Mouse (Mus musculus) hindbrain, embryonic 14.5 days (tissue): ENCODE results near the gene Phlda1. TPM values are rescaled to one million over a fixed set of nuclear protein-coding genes. Genes with fewer than 3 reads are reported as not detected.
"Not testable (repeated sequence)": the region's sequence is repeated elsewhere in the genome, so short reads cannot be mapped to it uniquely, and the experiment has no call there.

ENCODE experiments used
- ATAC-seq: fragments of 200-750 bp; cut with Nextera tagmentation; 2 replicates; pipeline ENCODE4 v1.8.0; 2017; ENCODE audit warnings: moderate number of reproducible peaks, mild to moderate bottlenecking, moderate TSS enrichment, moderate library complexity; ENCODE audit not compliant: low FRiP score
- DNase-seq: peaks from one replicate; pipeline ENCODE4 v3.0.0-alpha.2; 2015; ENCODE audit warnings: low spot score
- H3K27ac ChIP-seq: fragments of 300-500 bp; sonication (generic); 2 replicates; pipeline ENCODE4 v1.5.1; 2014; ENCODE audit warnings: mild to moderate bottlenecking, moderate library complexity
- H3K27me3 ChIP-seq: fragments of 300-500 bp; sonication (generic); 2 replicates; pipeline ENCODE4 v1.6.1; 2014; ENCODE audit warnings: mild to moderate bottlenecking, low read length, mixed read lengths; ENCODE audit not compliant: control insufficient read depth, insufficient read depth
- H3K36me3 ChIP-seq: fragments of 300-500 bp; sonication (generic); replicated peaks from 2 replicates; pipeline ENCODE4 v1.6.1; 2014; ENCODE audit not compliant: control insufficient read depth, insufficient read depth
- H3K4me1 ChIP-seq: fragments of 300-500 bp; sonication (generic); replicated peaks from 2 replicates; pipeline ENCODE4 v1.6.1; 2014; ENCODE audit warnings: antibody characterized with exemption, low read length, mixed read lengths; ENCODE audit not compliant: control insufficient read depth, insufficient read depth
- H3K4me2 ChIP-seq: fragments of 300-500 bp; sonication (generic); replicated peaks from 2 replicates; pipeline ENCODE4 v1.6.1; 2014; ENCODE audit warnings: mild to moderate bottlenecking, moderate library complexity
- H3K4me3 ChIP-seq: fragments of 300-500 bp; sonication (generic); replicated peaks from 2 replicates; pipeline ENCODE4 v1.5.1; 2014; ENCODE audit warnings: mild to moderate bottlenecking, low read length
- H3K9ac ChIP-seq: fragments of 300-500 bp; sonication (generic); 2 replicates; pipeline ENCODE4 v1.6.1; 2014
- H3K9me3 ChIP-seq: fragments of 300-500 bp; sonication (generic); 2 replicates; pipeline ENCODE4 v1.6.1; 2016; ENCODE audit warnings: low read length; ENCODE audit not compliant: control insufficient read depth
- WGBS: fragments of 180-500 bp; shearing (Covaris S2); extraction: QIAGEN DNeasy Blood & Tissue Kit; methylation state at CpG from one replicate; pipeline ENCODE4 v1.1.7; 2014; 5-methylcytosine and 5-hydroxymethylcytosine counted together
- polyA plus RNA-seq: library from polyadenylated mRNA; unstranded; fragments of >200 nt; fragmentation: Nextera tagmentation; extraction: Ambion mirVana; gene quantifications from 2 replicates; pipeline ENCODE4 v1.2.1, GENCODE M21; 2014

The Phlda1 gene
- polyA plus RNA-seq, 1 experiment from 2014 or later: 66.6 TPM

DNA sequence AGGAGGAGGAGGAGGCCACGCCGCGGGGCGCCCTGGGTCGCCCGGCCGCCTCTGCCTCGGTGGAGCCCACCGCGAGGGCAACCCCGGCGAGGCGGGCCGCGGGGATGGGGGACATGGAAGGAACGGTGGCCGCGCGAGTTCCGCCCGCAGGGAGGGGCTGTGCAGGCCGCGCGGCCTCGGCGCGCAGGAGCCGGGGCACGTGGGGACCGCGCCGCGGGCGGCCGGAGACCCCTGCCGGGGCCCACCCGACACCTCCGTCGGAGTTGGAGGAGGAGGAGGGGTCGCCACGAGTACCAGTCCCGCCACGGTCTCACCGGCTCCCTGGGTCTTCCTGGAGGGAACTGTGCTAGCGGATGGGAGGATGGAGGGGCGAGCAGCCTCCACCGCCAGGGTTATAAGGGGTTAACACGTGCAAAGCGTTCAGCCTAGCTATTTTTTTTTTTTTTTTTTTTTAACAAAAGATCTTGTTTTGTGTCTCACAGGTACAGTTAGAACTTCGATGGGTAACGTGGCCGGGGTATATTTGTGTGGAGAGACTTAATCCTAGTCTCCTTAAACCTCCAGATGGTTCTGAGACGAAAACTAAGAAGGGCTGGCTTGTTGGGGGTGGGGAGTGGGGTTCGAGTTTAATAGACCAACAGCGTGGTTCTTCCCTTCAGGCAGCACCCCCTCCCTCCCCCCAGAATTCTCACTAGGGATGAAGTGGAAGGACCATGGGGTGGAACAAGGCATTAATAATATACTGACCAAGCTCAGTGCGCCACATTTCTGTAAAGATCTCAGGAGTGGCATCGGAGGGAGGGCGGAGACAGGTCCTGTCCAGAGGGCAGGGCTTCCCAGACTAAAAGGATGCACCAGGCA, 32.3 kb upstream of the Phlda1 start:
- DNase-seq (peak; percentile 42), ATAC-seq (peak; percentile 70)
- Histone ChIP-seq H3K36me3 (no peaks in the 10 kb centered on the region), H3K4me1 (peaks cover 42% of the 10 kb centered on the region), H3K9ac (peak overlapping the region; percentile 93), H3K4me2 (peak overlapping the region; percentile 80), H3K9me3 (no peaks in the 10 kb centered on the region), H3K27me3 (no peaks in the 10 kb centered on the region), H3K27ac (peak overlapping the region; percentile 97), H3K4me3 (peak overlapping the region; percentile 92)
- whole genome bisulfite sequencing: 0% methylated on average over 50 of the region's 58 CpGs

- H3K36me3 ChIP-seq: peaks cover 2% of the 10 kb centered on the region; the same call in 1 of the 2 replicates
- 0 out of 2 replicates have a peak overlapping the region, but pooled peaks have one; percentile 1 for H3K4me3 ChIP-seq
- DNase-seq (no peak), ATAC-seq (no peak)
- no peaks in the 10 kb centered on the region for H3K9me3 ChIP-seq
- H3K9ac ChIP-seq: peak overlapping the region; percentile 37
- WGBS: 22% methylated on average over 4 of the region's 4 CpGs
- no peak overlapping the region for H3K27ac ChIP-seq
- H3K4me2 ChIP-seq: peak overlapping the region; percentile 41
- H3K27me3 ChIP-seq: no peaks in the 10 kb centered on the region
- peaks cover 48% of the 10 kb centered on the region for H3K4me1 ChIP-seq
These were observed 29.8 kb upstream of the Phlda1 start for GRCm38 (mm10) chr10:111476301-111476700.

DNA sequence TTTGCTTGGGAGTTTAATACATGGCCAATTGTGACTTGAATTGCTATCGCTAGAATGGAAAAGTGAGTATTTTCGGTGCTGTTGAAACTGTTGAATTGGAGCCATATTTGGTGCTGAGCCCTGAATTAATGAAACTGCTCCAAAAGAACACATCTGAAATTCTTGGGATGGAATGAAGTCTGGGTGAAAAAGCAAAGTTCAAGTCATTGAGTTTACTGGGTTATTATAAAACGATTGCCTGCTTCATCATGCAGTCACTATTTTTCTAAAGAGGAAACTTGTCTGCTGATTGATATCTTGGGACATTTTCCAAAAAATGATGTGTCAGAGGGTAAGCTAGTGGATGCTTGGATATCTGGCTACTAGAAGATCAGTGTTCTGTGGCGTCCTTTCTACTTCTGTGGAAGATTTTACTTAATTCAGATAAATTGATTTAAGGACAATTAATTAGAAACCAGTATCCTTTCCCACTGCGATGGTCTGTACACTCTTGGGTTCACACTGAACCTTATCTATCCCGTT, 29.0 kb upstream of the Phlda1 start:
- ATAC-seq (no peak), DNase-seq (no peak)
- Histone ChIP-seq H3K4me3 (no peak overlapping the region), H3K9me3 (no peaks in the 10 kb centered on the region), H3K4me1 (peaks cover 44% of the 10 kb centered on the region), H3K4me2 (peak overlapping the region; percentile 41; the same call in 1 of the 2 replicates), H3K27me3 (no peaks in the 10 kb centered on the region), H3K9ac (no peak overlapping the region), H3K27ac (no peak overlapping the region), H3K36me3 (peaks cover 9% of the 10 kb centered on the region; the same call in 1 of the 2 replicates)
- WGBS: 86% methylated on average over 6 of the region's 6 CpGs

GRCm38 (mm10) chr10:111479599-111479998, 26.5 kb upstream of the Phlda1 start:
- H3K27ac ChIP-seq: no peak overlapping the region
- DNase-seq (no peak), ATAC-seq (no peak)
- no peaks in the 10 kb centered on the region for H3K27me3 ChIP-seq
- no peak overlapping the region for H3K4me2 ChIP-seq
- H3K4me1 ChIP-seq: peaks cover 35% of the 10 kb centered on the region
- no peaks in the 10 kb centered on the region for H3K9me3 ChIP-seq
- no peak overlapping the region for H3K9ac ChIP-seq
- H3K4me3 ChIP-seq: no peak overlapping the region
- 86% methylated on average over 5 of the region's 5 CpGs for WGBS
- H3K36me3 ChIP-seq: peaks cover 34% of the 10 kb centered on the region

- H3K9me3 ChIP-seq: no peaks in the 10 kb centered on the region
- no peak overlapping the region for H3K4me3 ChIP-seq
- ATAC-seq: no peak
- 0 out of 2 replicates have a peak, but pooled peaks cover 6% of the 10 kb centered on the region for H3K4me1 ChIP-seq
- 97% methylated on average over 2 of the region's 2 CpGs for WGBS
- no peak overlapping the region for H3K9ac ChIP-seq
- H3K27ac ChIP-seq: no peak overlapping the region
- no peak overlapping the region for H3K4me2 ChIP-seq
- peaks cover 61% of the 10 kb centered on the region for H3K36me3 ChIP-seq
- DNase-seq: no peak
- no peaks in the 10 kb centered on the region for H3K27me3 ChIP-seq
These were observed 23.4 kb upstream of the Phlda1 start for GRCm38 (mm10) chr10:111482654-111483053.

DNA sequence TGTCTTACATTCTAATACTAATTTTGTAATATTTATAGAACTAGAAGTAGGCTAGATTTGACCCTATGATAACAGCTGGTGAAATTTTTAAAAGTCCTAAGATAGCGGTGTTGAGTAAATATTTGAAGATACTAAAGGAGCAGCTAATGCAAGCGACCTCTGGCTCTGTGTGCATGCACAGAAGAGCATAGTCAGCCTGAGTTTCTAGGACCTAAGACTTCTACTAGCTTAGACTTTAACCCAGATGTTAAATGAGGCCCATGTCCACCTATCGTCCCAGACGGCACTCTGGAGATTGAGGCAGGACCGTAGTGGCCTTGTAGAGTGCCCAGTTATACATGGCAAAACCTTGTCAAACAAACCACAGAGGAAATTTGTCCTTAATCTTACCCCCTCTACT, 22.0 kb upstream of the Phlda1 start:
- no peak overlapping the region for H3K4me2 ChIP-seq
- ATAC-seq (no peak), DNase-seq (no peak)
- 0 out of 2 replicates have a peak, but pooled peaks cover 6% of the 10 kb centered on the region for H3K4me1 ChIP-seq
- H3K9me3 ChIP-seq: no peaks in the 10 kb centered on the region
- 91% methylated on average over 5 of the region's 5 CpGs for WGBS
- H3K27me3 ChIP-seq: no peaks in the 10 kb centered on the region
- no peak overlapping the region for H3K27ac ChIP-seq
- no peak overlapping the region for H3K4me3 ChIP-seq
- no peak overlapping the region for H3K9ac ChIP-seq
- peaks cover 72% of the 10 kb centered on the region for H3K36me3 ChIP-seq

DNA sequence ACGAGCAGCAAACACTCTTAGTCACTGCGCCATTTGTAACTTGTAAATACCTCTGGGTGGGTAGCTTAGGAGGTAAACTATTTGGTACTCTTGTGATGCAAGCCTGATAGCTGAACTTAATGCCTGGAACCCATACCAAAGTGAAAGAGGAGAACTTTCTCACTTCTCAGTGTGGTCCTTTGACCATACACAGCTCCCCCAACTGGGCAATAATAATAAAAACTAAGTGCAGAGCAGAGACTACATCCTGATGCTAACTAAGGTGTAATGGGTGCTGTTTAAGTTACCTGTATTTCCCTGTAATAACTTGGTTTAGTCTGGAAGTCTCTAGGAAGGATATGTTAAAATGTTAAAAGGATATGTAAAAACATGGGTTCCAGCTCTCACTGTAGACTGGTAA, 17.3 kb upstream of the Phlda1 start:
- Histone ChIP-seq H3K9me3 (no peaks in the 10 kb centered on the region), H3K9ac (no peak overlapping the region), H3K27me3 (no peaks in the 10 kb centered on the region), H3K27ac (no peak overlapping the region), H3K36me3 (peaks cover 88% of the 10 kb centered on the region), H3K4me3 (no peak overlapping the region), H3K4me1 (no peaks in the 10 kb centered on the region), H3K4me2 (no peak overlapping the region)
- ATAC-seq (no peak), DNase-seq (no peak)
- 87% methylated on average over 2 of the region's 2 CpGs for WGBS

DNA sequence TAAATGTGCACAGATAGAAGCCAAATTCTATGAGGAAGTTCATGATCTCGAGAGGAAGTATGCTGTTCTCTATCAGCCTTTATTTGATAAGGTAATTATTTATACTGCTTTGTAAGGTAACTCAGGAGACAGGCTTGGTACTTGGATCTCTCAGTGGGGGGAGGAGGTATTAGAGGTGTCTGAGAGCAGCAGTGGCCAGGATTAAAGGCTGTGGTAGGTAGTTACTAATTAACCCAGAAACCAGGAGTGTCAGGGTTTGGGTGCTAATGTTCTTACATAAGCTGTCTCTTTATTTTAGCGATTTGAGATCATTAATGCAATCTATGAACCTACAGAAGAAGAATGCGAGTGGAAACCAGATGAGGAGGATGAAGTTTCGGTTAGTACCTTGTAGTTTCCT, 16.0 kb upstream of the Phlda1 start:
- H3K36me3 ChIP-seq: peaks cover 87% of the 10 kb centered on the region
- DNase-seq, H3K9me3 ChIP-seq, H3K9ac ChIP-seq, H3K4me2 ChIP-seq, H3K4me1 ChIP-seq, H3K27ac ChIP-seq, H3K4me3 ChIP-seq, ATAC-seq, H3K27me3 ChIP-seq: not testable (repeated sequence)
- WGBS: 88% methylated on average over 4 of the region's 4 CpGs

- H3K27me3 ChIP-seq: no peaks in the 10 kb centered on the region
- no peak for DNase-seq
- peaks cover 77% of the 10 kb centered on the region for H3K36me3 ChIP-seq
- no peak overlapping the region for H3K4me3 ChIP-seq
- no peak overlapping the region for H3K9ac ChIP-seq
- H3K27ac ChIP-seq: no peak overlapping the region
- H3K9me3 ChIP-seq: no peaks in the 10 kb centered on the region
- H3K4me1 ChIP-seq: no peaks in the 10 kb centered on the region
- WGBS: 90% methylated on average over 7 of the region's 7 CpGs
- no peak overlapping the region for H3K4me2 ChIP-seq
- ATAC-seq: no peak
These were observed 10.2 kb upstream of the Phlda1 start for GRCm38 (mm10) chr10:111495888-111496287.
